Mouse (Mus musculus) left cerebral cortex, adult 11 months (tissue): ENCODE data around the gene Trmt13.

Source experiments
- DNase-seq: peaks from one replicate; pipeline ENCODE4 v3.0.0; 2022; ENCODE audit warnings: low spot score

The Trmt13 gene

GRCm38 (mm10) chr3:116542532-116542931 lies 71.9 kb downstream of the Trmt13 start:
- DNase-seq: no peak

GRCm38 (mm10) chr3:116542070-116542469 lies 72.3 kb downstream of the Trmt13 start:
- no peak for DNase-seq

- no peak for DNase-seq
Observed at GRCm38 (mm10) chr3:116537200-116537573, 77.2 kb downstream of the Trmt13 start.

- no peak for DNase-seq
Observed at GRCm38 (mm10) chr3:116536428-116537199, 77.8 kb downstream of the Trmt13 start.
